Mouse (Mus musculus) embryonic facial prominence, embryonic 14.5 days (tissue): ENCODE results near the gene Irf8. TPM values are rescaled to one million over a fixed set of nuclear protein-coding genes. Genes with fewer than 3 reads are reported as not detected.
A peak's percentile ranks its signal among the peaks of the same experiment; 100 is the strongest.

Experiments
- ATAC-seq: fragments of 200-750 bp; cut with Nextera tagmentation; 2 replicates; pipeline ENCODE4 v1.8.0; 2017; ENCODE audit warnings: low read depth, moderate number of reproducible peaks, moderate TSS enrichment
- DNase-seq: peaks from one replicate; pipeline ENCODE4 v3.0.0-alpha.2; 2015; ENCODE audit warnings: low spot score
- H3K27ac ChIP-seq: fragments of 300-500 bp; sonication (generic); replicated peaks from 2 replicates; pipeline ENCODE4 v1.5.1; 2014; ENCODE audit warnings: low read depth, mild to moderate bottlenecking, low read length, moderate library complexity
- H3K27me3 ChIP-seq: fragments of 300-500 bp; sonication (generic); replicated peaks from 2 replicates; pipeline ENCODE4 v1.6.1; 2014; ENCODE audit warnings: low read length; ENCODE audit not compliant: control insufficient read depth, insufficient read depth
- H3K36me3 ChIP-seq: fragments of 300-500 bp; sonication (generic); 2 replicates; pipeline ENCODE4 v1.6.1; 2014; ENCODE audit warnings: low read length, mixed read lengths; ENCODE audit not compliant: control insufficient read depth, insufficient read depth
- H3K4me1 ChIP-seq: fragments of 300-500 bp; sonication (generic); 2 replicates; pipeline ENCODE4 v1.6.1; 2014; ENCODE audit warnings: antibody characterized with exemption, low read length; ENCODE audit not compliant: control insufficient read depth, insufficient read depth
- H3K4me2 ChIP-seq: fragments of 300-500 bp; sonication (generic); 2 replicates; pipeline ENCODE4 v1.6.1; 2014; ENCODE audit warnings: low read depth, mild to moderate bottlenecking, low read length, moderate library complexity, mixed read lengths
- H3K4me3 ChIP-seq: fragments of 300-500 bp; sonication (generic); 2 replicates; pipeline ENCODE4 v1.5.1; 2014; ENCODE audit warnings: low read depth, mild to moderate bottlenecking, low read length
- H3K9ac ChIP-seq: fragments of 300-500 bp; sonication (generic); 2 replicates; pipeline ENCODE4 v1.6.1; 2014; ENCODE audit warnings: low read depth, mild to moderate bottlenecking, low read length, moderate library complexity, mixed read lengths
- H3K9me3 ChIP-seq: fragments of 300-500 bp; sonication (generic); 2 replicates; pipeline ENCODE4 v1.6.1; 2016; ENCODE audit warnings: low read length; ENCODE audit not compliant: control insufficient read depth
- WGBS: fragments of 180-500 bp; shearing (Covaris S2); extraction: QIAGEN DNeasy Blood & Tissue Kit; methylation state at CpG from one replicate; pipeline ENCODE4 v1.1.7; 2014; 5-methylcytosine and 5-hydroxymethylcytosine counted together
- polyA plus RNA-seq: library from polyadenylated mRNA; unstranded; fragments of >200 nt; fragmentation: Nextera tagmentation; extraction: Ambion mirVana; gene quantifications from 2 replicates; pipeline ENCODE4 v1.2.1, GENCODE M21; 2014

Irf8 gene
- polyA plus RNA-seq = 7.4 and 8.9 TPM in 2 replicates

DNA sequence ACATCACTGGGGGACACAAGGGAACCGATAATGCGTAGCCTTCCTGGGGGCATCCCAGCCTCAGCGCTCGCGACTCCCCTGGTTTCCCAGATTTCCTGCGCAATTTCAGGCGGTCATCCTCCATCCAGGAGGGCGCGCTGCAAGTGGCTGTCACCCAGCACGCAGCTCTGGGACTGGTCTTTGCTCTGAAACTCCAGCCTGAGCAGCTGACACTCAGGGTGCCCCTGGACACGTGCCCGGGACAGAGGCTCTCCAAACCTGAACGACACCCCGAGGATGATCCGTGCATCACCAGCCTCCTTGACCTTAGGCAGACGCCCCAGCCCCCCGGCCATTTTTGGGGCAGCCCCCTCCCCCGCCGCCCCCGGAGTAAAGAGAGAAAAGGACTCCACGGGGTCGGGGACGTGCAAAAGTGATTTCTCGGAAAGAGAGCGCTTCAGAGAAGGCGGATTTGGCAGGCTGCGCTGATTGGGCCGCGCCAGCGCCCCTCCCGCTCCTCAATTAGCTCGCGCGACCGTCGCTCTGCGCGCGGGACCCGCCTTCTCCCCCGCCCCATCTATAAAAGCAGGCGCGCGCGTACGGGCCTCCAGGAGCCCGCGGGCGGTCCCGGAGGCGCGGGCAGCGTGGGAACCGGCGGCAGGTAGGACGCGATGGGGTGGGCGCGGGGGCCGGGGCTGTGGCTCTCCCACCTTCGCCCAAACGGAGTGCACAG, at the start of gene Irf8:
TSS of gene Irf8 (plus strand) at position 589 of the 712 bp plus-strand sequence.
- Histone ChIP-seq H3K27ac (no peak within 1 kb of the TSS), H3K9me3 (no peaks in the 10 kb centered on the region), H3K36me3 (no peaks in the 10 kb centered on the region), H3K4me3 (peak within 1 kb of the TSS; percentile 41), H3K27me3 (peaks cover 49% of the 10 kb centered on the region), H3K4me2 (peak within 1 kb of the TSS; percentile 84), H3K4me1 (no peaks in the 10 kb centered on the region; the same call in 1 of the 2 replicates), H3K9ac (peak within 1 kb of the TSS; percentile 49; the same call in 1 of the 2 replicates)
- ATAC-seq = peak; percentile 93
- under 1% methylated on average over 43 of the region's 62 CpGs for WGBS
- peak; percentile 92 for DNase-seq

GRCm38 (mm10) chr8:120686576-120686975, 49.6 kb upstream of the Irf8 start:
- no peak overlapping the region; the same call in 1 of the 2 replicates for H3K27ac ChIP-seq
- WGBS = 73% methylated on average over 5 of the region's 5 CpGs
- H3K4me1 ChIP-seq = peaks cover 9% of the 10 kb centered on the region; the same call in 1 of the 2 replicates
- no peak overlapping the region for H3K9ac ChIP-seq
- DNase-seq = no peak
- ATAC-seq = no peak
- no peaks in the 10 kb centered on the region for H3K36me3 ChIP-seq
- no peaks in the 10 kb centered on the region for H3K27me3 ChIP-seq
- H3K4me2 ChIP-seq = no peak overlapping the region
- H3K4me3 ChIP-seq = no peak overlapping the region
- no peaks in the 10 kb centered on the region for H3K9me3 ChIP-seq

DNA sequence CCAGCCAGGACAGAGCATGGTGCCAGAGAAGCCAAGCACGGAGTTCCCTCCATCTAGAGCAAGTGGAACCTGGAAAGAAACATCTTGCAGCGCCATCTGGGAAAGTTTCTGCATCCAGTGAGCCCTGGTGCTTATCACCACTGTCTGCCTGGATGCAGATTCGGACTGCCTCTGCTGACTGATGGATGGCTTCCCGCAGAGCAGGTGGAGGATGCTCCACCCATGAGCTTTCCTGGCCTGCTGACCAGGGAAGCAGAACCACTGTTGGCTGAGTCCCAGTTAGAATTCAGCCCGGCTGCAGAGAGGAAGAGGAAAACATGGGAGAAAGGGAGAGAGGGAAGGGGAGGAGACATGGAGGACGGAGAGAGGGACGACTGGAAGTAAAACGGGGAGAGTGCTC, 48.4 kb upstream of the Irf8 start:
- H3K4me2 ChIP-seq = no peak overlapping the region
- H3K9ac ChIP-seq = no peak overlapping the region
- no peak overlapping the region for H3K4me3 ChIP-seq
- DNase-seq (no peak), ATAC-seq (no peak)
- H3K9me3 ChIP-seq = no peaks in the 10 kb centered on the region
- no peak overlapping the region for H3K27ac ChIP-seq
- 78% methylated on average over 8 of the region's 8 CpGs for WGBS
- no peaks in the 10 kb centered on the region for H3K27me3 ChIP-seq
- H3K4me1 ChIP-seq = peaks cover 9% of the 10 kb centered on the region; the same call in 1 of the 2 replicates
- no peaks in the 10 kb centered on the region for H3K36me3 ChIP-seq

DNA sequence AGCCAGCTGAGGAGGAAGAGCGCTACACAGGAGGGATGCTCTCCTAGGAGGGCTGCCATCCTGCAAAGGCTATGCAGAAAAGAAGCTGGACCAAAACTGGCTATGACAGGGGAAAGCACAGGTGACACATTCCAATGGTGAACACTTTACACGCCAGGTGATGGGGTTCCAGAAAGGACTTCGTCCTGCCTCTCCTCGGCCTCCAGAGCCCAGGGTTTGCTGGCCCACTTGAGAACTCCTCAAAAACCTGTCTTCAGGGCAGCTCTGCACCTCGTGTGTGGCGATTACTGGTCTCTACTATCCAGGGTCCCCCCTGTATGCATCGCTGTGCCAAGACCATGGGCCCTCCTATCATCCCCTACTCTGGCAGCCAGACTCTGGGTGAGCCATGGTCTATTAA, 47.6 kb upstream of the Irf8 start:
- Histone ChIP-seq H3K27ac (no peak overlapping the region), H3K9me3 (no peaks in the 10 kb centered on the region), H3K4me1 (peaks cover 9% of the 10 kb centered on the region; the same call in 1 of the 2 replicates), H3K4me3 (no peak overlapping the region), H3K36me3 (no peaks in the 10 kb centered on the region), H3K9ac (no peak overlapping the region), H3K4me2 (no peak overlapping the region), H3K27me3 (no peaks in the 10 kb centered on the region)
- no peak for ATAC-seq
- DNase-seq = no peak
- 88% methylated on average over 7 of the region's 7 CpGs for WGBS

GRCm38 (mm10) chr8:120692934-120693333, 43.2 kb upstream of the Irf8 start:
- no peak overlapping the region for H3K4me3 ChIP-seq
- H3K36me3 ChIP-seq = no peaks in the 10 kb centered on the region
- H3K27ac ChIP-seq = no peak overlapping the region
- 54% methylated on average over 4 of the region's 4 CpGs for WGBS
- no peak for DNase-seq
- no peak for ATAC-seq
- no peak overlapping the region for H3K9ac ChIP-seq
- no peaks in the 10 kb centered on the region; the same call in 1 of the 2 replicates for H3K4me1 ChIP-seq
- H3K4me2 ChIP-seq = no peak overlapping the region
- H3K27me3 ChIP-seq = no peaks in the 10 kb centered on the region
- no peaks in the 10 kb centered on the region for H3K9me3 ChIP-seq

DNA sequence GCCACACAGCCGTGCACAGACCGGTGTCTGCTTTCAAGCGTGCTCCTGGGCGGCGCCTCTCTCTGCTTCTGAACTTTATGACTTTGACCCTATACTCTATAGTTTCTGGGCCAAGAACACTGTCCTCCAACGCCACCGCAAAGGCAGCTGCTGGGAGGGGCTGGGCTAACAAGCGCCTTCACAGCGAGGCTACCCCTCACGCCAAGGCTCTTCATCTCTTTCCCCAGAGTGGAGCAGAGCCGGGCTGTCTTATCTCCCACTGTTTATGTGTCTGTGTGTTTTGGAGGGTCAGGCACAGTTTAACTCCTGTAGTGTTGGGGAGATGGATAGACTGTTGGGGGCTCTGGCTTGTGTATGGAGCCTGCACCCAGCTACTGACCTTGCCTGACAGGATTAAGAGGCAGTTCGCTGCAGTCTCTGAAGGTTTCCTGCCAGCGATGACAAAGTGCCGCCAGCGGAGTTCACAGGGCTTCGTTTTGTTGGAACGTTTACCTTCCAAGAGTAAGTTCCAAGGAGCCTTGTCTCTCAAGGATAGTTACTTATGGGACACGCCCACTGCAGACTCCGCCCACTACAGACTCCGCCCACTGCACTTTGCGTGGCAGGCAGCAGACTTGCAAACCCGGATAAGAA, 42.2 kb upstream of the Irf8 start:
- 50% methylated on average over 22 of the region's 22 CpGs for WGBS
- Histone ChIP-seq H3K27me3 (no peaks in the 10 kb centered on the region), H3K9me3 (no peaks in the 10 kb centered on the region), H3K4me2 (no peak overlapping the region), H3K4me3 (no peak overlapping the region), H3K27ac (no peak overlapping the region), H3K9ac (no peak overlapping the region), H3K36me3 (no peaks in the 10 kb centered on the region), H3K4me1 (no peaks in the 10 kb centered on the region; the same call in 1 of the 2 replicates)
- ATAC-seq = no peak
- peak; percentile 36 for DNase-seq

- H3K27ac ChIP-seq = no peak overlapping the region
- DNase-seq (peak; percentile 81), ATAC-seq (peak; percentile 87; the same call in 1 of the 2 replicates)
- H3K4me3 ChIP-seq = no peak overlapping the region
- H3K4me2 ChIP-seq = no peak overlapping the region
- H3K36me3 ChIP-seq = no peaks in the 10 kb centered on the region
- no peak overlapping the region for H3K9ac ChIP-seq
- 36% methylated on average over 13 of the region's 13 CpGs for whole genome bisulfite sequencing
- H3K27me3 ChIP-seq = no peaks in the 10 kb centered on the region
- H3K4me1 ChIP-seq = no peaks in the 10 kb centered on the region; the same call in 1 of the 2 replicates
- no peaks in the 10 kb centered on the region for H3K9me3 ChIP-seq
Measured at GRCm38 (mm10) chr8:120696401-120697153, 39.6 kb upstream of the Irf8 start.

DNA sequence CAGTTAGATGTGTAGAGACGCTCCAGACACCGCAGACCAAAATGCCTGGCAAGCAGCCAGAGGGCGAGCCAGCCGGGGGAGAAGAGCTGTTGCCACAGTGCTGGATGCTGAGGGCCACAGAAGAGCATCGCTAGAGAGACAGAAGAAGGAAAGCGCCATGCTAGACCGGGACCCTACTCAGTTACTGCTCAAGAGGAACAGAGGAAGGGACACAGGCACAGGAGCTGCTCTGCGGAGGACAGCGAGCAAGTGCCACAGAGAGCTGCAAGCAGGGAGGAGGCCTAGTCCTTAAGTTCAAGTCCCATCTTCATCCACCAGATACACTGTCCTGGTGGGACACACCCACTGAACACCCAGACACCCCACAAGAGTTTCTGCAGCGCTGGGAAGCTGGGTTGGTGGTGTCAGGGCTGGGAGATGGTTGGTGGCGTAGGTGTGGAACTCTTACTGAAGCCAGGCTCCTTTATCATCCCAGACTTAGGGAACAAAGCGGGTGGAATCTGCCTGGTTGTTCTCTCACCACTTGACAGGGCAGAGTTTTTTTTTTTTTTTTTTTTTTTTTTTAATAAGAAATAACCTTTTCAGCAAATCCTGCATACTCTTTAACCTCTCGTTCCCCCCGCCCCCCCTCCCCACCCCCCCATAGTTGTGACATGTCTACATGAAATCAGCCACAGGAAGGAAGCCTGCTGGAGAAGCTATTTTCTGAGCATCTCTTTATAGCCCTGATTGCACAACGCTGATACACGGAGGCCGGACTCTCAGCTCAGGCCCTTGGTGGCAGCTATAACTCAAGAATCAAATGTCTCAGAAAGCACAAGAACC, 38.8 kb upstream of the Irf8 start:
- Histone ChIP-seq H3K4me2 (no peak overlapping the region), H3K36me3 (no peaks in the 10 kb centered on the region), H3K4me1 (no peaks in the 10 kb centered on the region; the same call in 1 of the 2 replicates), H3K27me3 (no peaks in the 10 kb centered on the region), H3K27ac (no peak overlapping the region), H3K9me3 (no peaks in the 10 kb centered on the region), H3K9ac (no peak overlapping the region), H3K4me3 (no peak overlapping the region)
- ATAC-seq (0 out of 2 replicates have a peak, but pooled peaks have one; percentile 3), DNase-seq (peak; percentile 55)
- 67% methylated on average over 16 of the region's 17 CpGs for WGBS
